Mouse (Mus musculus) spleen, adult 2 months (tissue): ENCODE measurements around the gene Sox13. TPM values are rescaled to one million over a fixed set of nuclear protein-coding genes. Genes with fewer than 3 reads are reported as not detected.
A peak's percentile ranks its signal among the peaks of the same experiment; 100 is the strongest.

ENCODE experiments used
- DNase-seq, 2 experiments: peaks; one replicate each; pipeline versions ENCODE4 v3.0.0 to v3.0.0-alpha.2; 2012 to 2021; ENCODE audit warnings: low spot score in 2 of 2, low read depth in 1 of 2
- H3K27ac ChIP-seq: fragments of 200-500 bp; 2 replicates; pipeline ENCODE4 v1.5.1; 2012; ENCODE audit warnings: low read length, inconsistent platforms; ENCODE audit not compliant: insufficient read depth
- H3K27me3 ChIP-seq: fragments of 200-500 bp; 2 replicates; pipeline ENCODE4 v1.6.1; 2012; ENCODE audit warnings: mild to moderate bottlenecking, moderate library complexity, low read length, inconsistent platforms; ENCODE audit not compliant: control insufficient read depth, insufficient read depth
- H3K36me3 ChIP-seq: fragments of 200-500 bp; 2 replicates; pipeline ENCODE4 v1.6.1; 2012; ENCODE audit warnings: mild to moderate bottlenecking, low read length, inconsistent platforms; ENCODE audit not compliant: control insufficient read depth, insufficient read depth
- H3K4me1 ChIP-seq: fragments of 200-500 bp; 2 replicates; pipeline ENCODE4 v1.6.1; 2011; ENCODE audit warnings: inconsistent platforms; ENCODE audit not compliant: control insufficient read depth, insufficient read depth, insufficient read length
- H3K4me3 ChIP-seq: fragments of 200-500 bp; 2 replicates; pipeline ENCODE4 v1.5.1; 2011; ENCODE audit warnings: mild to moderate bottlenecking, inconsistent platforms; ENCODE audit not compliant: insufficient read depth, insufficient read length; ENCODE audit errors: extremely low read depth
- CTCF ChIP-seq: fragments of 200-500 bp; IDR thresholded peaks from 2 replicates; pipeline ENCODE4 v1.5.1; 2011; ENCODE audit warnings: mild to moderate bottlenecking, inconsistent platforms; ENCODE audit not compliant: insufficient read depth, insufficient read length, insufficient replicate concordance; ENCODE audit errors: extremely low read depth
- POLR2A ChIP-seq: fragments of 200-500 bp; IDR thresholded peaks from 2 replicates; pipeline ENCODE4 v1.6.1; 2011; ENCODE audit warnings: low read depth, low read length, inconsistent platforms
- WGBS: fragments of 180-500 bp; shearing (Covaris S2); methylation state at CpG from one replicate; pipeline ENCODE4 v1.1.7; 2018; 5-methylcytosine and 5-hydroxymethylcytosine counted together
- polyA plus RNA-seq: library from polyadenylated mRNA; depleted of rRNA; stranded (reverse); fragments of >200 nt; gene quantifications from 2 replicates; pipeline ENCODE4 v1.2.3, GENCODE M21; 2012

The Sox13 gene
- polyA plus RNA-seq, 1 experiment, result 13.6 TPM

DNA sequence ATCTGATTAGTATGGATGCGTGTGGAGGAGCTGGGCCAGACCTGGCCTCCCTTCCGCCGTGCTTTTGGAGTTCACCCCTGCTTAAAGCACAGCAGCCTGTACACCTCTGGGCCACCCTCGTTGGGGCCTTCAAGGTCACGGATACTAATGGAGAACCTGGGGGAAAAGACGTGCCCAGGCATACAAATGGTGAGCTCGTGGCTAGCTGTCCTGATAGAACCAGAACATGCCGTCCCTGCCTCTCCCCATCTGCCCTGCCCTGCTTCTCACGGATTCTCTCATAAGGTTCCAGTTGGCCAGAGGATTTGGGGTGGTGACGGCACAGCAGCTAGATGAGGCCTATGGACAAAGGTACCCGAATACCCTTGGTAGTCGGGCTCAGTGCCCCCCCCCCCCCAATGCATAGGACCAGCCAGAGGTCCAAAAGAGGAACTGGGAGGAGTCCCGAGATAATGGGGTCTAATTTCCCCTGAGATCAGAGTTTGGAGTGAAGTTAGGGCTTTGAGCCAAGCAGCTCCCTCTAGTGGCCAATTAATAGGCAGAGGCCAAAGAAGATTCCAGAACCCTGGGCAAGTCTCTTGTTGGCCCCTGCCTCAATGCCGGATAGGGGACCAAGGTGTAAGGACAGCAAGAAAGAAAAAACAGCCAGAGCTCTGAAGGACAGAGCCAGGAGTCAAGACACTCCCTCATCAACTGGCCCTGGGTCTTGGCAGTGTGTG lies 43.7 kb downstream of the Sox13 start:
- no peaks in the 10 kb centered on the region for H3K36me3 ChIP-seq
- no peaks in the 10 kb centered on the region for H3K27me3 ChIP-seq
- 0 out of 2 replicates have a peak, but pooled peaks cover 3% of the 10 kb centered on the region for H3K4me1 ChIP-seq
- DNase-seq, result peak in 1 of 2 experiments; percentile 27
- WGBS, result 61% methylated on average over 14 of the region's 14 CpGs
- H3K27ac ChIP-seq, result no peak overlapping the region
- no peak overlapping the region for H3K4me3 ChIP-seq
- peak; percentile 16; the same call in 1 of the 2 replicates for TF ChIP-seq CTCF
- TF ChIP-seq POLR2A, result no peak

DNA sequence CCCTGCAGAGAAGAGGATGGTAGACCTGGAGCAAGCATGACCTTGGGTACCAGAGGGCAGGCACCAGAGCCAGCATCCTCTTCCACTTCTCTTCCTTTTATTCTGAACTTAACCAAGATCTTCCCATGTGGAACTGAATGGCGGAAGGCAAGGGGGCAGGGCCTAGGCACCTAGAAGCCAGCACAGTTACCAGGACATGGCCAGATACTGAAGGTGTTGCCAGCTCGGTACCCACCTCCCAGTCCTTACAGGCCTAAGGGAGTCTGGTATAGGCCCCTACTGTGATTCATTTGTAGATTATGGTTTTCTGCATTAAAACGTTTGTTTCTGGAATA lies 44.2 kb downstream of the Sox13 start:
- WGBS, result 81% methylated on average over 3 of the region's 3 CpGs
- H3K27ac ChIP-seq, result no peak overlapping the region

DNA sequence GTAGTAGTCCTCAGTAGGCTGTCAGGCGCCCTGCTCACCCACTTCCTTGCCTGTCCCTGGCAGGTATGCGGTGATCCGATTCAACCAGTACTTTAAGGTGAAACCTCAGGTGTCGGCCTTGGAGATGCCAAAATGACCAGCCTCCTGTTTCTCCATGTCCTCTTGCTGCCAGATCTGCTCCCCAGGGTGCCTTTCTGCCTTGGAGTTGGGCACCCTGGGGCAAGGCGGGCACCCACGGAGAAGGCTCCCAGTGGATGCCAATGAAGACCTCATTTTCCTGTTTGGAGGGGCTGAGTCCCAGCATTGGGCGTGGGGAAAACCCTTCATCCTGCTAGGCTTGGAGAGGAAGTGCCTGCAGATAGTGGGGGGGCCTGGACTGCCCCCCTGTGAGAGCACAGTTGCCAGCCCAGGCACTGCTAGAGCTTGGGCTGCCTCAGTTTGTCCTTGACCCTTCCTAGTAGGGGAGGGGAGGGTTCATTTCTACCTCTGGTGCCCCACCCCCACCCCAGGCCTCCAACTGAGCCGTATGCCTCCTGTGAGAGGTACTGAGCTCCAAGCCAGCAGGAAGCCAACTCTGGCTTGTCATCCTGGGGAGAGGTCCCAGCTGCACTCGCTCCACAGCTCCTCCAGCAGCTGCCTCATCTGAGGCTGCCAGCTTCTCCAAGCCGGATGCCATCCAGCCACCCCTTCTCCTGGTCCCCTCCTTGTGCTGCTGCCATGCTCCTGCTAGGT lies 44.8 kb downstream of the Sox13 start:
- no peaks in the 10 kb centered on the region for H3K36me3 ChIP-seq
- H3K27ac ChIP-seq, result no peak overlapping the region
- no peak for TF ChIP-seq POLR2A
- TF ChIP-seq CTCF, result no peak
- H3K4me1 ChIP-seq, result 0 out of 2 replicates have a peak, but pooled peaks cover 3% of the 10 kb centered on the region
- DNase-seq, result no peak
- WGBS, result 77% methylated on average over 10 of the region's 10 CpGs
- H3K4me3 ChIP-seq, result no peak overlapping the region
- no peaks in the 10 kb centered on the region for H3K27me3 ChIP-seq

More for the DNA sequence above, 44.2 kb downstream of the Sox13 start:
- TF ChIP-seq CTCF (no peak), POLR2A (no peak)
- no peak for DNase-seq
- Histone ChIP-seq H3K27me3 (no peaks in the 10 kb centered on the region), H3K36me3 (no peaks in the 10 kb centered on the region), H3K4me3 (no peak overlapping the region), H3K4me1 (0 out of 2 replicates have a peak, but pooled peaks cover 3% of the 10 kb centered on the region)

DNA sequence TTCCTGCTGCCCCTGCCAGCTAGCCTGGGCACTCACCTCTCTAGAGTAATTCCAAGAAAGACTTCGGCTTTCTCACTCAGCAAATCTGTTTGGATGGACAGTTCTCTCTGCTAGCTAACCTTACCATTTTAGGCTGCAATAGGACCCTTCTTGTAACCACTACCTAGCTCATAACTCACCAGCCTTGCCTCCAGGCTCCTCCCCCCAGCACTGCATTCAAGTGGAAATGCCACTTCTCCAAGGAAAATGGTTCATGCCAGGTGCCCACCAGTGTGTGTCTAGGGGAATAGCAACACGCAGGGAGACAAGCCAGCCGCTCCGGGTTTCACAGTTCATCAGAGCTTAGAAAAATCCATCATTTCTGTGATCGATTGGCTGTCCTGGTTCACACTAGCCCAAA lies 46.6 kb downstream of the Sox13 start:
- Histone ChIP-seq H3K4me3 (no peak overlapping the region), H3K27me3 (no peaks in the 10 kb centered on the region), H3K4me1 (0 out of 2 replicates have a peak, but pooled peaks cover 3% of the 10 kb centered on the region), H3K36me3 (no peaks in the 10 kb centered on the region), H3K27ac (no peak overlapping the region)
- no peak for DNase-seq
- 84% methylated on average over 5 of the region's 5 CpGs for WGBS
- TF ChIP-seq CTCF, result no peak
- no peak for TF ChIP-seq POLR2A

DNA sequence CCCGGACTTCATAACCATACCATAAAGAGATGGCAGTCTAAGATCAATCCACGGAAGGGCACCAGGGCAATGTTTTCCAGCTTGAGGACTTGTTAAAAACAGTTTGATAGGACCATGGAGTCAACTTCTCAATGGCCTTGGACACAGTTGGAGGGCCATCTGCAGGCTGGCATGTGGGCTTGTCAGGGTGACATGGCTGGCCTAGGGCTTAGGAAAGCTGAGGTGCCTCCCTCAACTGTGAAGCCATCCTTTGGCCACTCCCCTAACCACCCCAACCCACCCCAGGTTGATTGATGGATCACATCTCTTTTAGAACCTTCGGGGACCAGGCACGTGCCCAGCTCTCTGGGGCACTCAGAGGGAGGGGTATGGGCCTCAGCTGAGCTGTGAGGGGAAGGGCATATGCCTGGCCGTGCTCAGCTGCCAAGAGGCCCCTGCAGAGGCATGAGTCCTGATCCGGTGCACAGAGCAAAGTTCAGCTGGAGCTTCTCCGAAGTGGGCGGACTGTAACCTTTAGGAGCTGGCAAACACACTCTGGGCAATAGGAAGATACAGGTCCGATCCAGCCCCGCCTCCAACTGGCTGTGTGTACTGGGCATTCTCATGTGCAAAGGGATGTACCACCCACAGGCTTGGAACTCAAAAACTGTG lies 48.4 kb downstream of the Sox13 start:
- Histone ChIP-seq H3K4me3 (no peak overlapping the region), H3K27me3 (no peaks in the 10 kb centered on the region), H3K36me3 (no peaks in the 10 kb centered on the region), H3K27ac (no peak overlapping the region), H3K4me1 (0 out of 2 replicates have a peak, but pooled peaks cover 3% of the 10 kb centered on the region)
- WGBS, result 71% methylated on average over 10 of the region's 10 CpGs
- DNase-seq, result no peak
- TF ChIP-seq POLR2A, result no peak
- TF ChIP-seq CTCF, result no peak

DNA sequence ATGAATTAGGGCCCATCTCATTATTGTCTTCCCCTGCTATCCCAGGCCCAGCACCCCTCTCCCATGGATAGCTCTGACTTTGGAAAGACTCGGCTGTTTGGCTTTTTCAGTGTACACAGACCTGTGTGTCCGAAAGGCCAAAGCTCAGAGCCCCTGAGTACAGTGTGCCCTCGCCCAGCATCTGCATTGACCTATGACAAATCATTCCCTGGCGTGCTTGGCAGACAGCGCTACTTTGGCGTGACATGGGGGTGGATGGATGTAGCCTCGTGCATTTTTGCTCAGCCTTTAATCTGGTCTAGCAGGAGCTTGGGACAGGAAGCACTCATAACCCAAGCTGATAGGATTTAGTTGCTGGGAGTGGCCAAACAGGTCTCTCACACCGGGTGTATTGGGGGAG lies 52.1 kb downstream of the Sox13 start:
- H3K4me3 ChIP-seq, result no peak overlapping the region
- 68% methylated on average over 8 of the region's 8 CpGs for WGBS

DNA sequence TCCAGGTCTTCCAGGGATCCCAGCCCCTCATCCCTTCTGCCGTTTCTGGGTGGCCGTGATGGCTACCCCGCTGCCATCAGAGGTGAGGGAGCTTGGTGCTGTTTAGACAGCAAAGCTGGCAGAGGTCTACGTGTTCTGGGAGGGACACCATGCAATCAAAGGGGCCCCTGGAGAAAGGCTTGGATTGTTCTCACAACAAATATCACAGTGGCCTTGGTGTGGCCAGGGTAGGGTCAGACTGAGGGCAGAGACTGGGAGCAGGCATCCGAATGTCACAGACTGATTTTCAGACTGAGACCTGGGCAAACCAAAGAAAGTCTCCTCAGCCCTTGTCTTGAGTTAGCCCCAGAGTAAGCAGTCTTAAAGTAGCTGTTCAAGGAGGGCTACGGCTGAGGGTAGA lies 52.7 kb downstream of the Sox13 start:
- Histone ChIP-seq H3K27me3 (no peaks in the 10 kb centered on the region), H3K36me3 (no peaks in the 10 kb centered on the region), H3K4me1 (peaks cover 8% of the 10 kb centered on the region; the same call in 1 of the 2 replicates), H3K4me3 (no peak overlapping the region), H3K27ac (no peak overlapping the region)
- no peak for DNase-seq
- 92% methylated on average over 6 of the region's 6 CpGs for WGBS
- TF ChIP-seq POLR2A (no peak), CTCF (no peak)

More for the DNA sequence above, 52.1 kb downstream of the Sox13 start:
- no peak for TF ChIP-seq CTCF
- TF ChIP-seq POLR2A, result no peak
- Histone ChIP-seq H3K27ac (no peak overlapping the region), H3K27me3 (no peaks in the 10 kb centered on the region), H3K4me1 (peaks cover 8% of the 10 kb centered on the region; the same call in 1 of the 2 replicates), H3K36me3 (no peaks in the 10 kb centered on the region)
- no peak for DNase-seq
